Mouse (Mus musculus) cerebellum, postnatal 36 days (tissue): ENCODE data around the gene Arhgap45.
A peak's percentile ranks its signal among the peaks of the same experiment; 100 is the strongest.

Experiments
- DNase-seq, 2 experiments: peaks; one replicate each; pipeline ENCODE4 v3.0.0; 2021 to 2022; ENCODE audit warnings: mixed read lengths in 2 of 2

The Arhgap45 gene

GRCm38 (mm10) chr10:80016511-80016910 lies at the start of gene Arhgap45:
Arhgap45 (plus strand) TSS chr10:80016653.
- no peak for DNase-seq

- peak; percentile 67 to 72 for DNase-seq
Measured at GRCm38 (mm10) chr10:79966886-79967400, 49.5 kb upstream of the Arhgap45 start.

- no peak for DNase-seq
Measured at GRCm38 (mm10) chr10:79968181-79968580, 48.3 kb upstream of the Arhgap45 start.

- no peak for DNase-seq
Measured at GRCm38 (mm10) chr10:79969124-79969568, 47.3 kb upstream of the Arhgap45 start.

GRCm38 (mm10) chr10:79970415-79971182 lies 45.9 kb upstream of the Arhgap45 start, which contains the start of gene Grin3b:
Grin3b (plus strand) TSS chr10:79970715.
- peak; percentile 37 to 41 for DNase-seq

- no peak for DNase-seq
Measured at GRCm38 (mm10) chr10:79971183-79971497, 45.3 kb upstream of the Arhgap45 start.

DNA sequence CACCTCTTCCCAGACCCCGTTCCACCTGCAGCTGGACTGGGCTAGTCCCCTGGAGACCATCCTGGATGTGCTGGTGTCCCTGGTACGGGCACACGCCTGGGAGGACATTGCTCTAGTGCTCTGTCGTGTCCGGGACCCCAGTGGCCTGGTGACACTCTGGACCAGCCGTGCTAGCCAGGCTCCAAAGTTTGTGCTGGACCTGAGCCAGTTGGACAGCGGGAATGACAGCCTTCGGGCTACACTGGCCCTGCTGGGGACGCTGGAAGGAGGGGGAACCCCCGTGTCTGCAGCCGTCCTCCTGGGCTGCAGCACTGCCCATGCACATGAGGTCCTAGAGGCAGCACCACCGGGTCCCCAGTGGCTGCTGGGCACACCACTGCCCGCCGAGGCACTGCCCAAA lies 43.6 kb upstream of the Arhgap45 start:
- DNase-seq, result no peak

- DNase-seq, result no peak
Measured at GRCm38 (mm10) chr10:79974087-79974486, 42.4 kb upstream of the Arhgap45 start.

DNA sequence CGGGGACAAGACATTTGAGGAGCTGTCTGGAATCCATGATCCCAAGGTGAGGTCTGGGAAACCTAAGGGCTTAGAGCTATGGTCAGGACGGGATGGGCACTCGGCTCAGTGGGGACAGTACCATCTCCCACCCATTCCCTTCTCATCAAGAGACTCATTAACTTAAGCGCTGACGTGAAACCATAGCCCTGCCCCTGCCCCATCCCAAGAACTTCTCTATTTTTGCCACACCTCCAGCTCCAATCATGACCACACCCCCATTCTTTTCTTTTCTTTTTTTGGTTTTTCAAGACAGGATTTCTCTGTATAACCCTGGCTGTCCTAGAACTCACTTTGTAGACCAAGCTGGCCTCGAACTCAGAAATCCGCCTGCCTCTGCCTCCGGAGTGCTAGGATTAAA lies 41.8 kb upstream of the Arhgap45 start:
- no peak for DNase-seq

DNA sequence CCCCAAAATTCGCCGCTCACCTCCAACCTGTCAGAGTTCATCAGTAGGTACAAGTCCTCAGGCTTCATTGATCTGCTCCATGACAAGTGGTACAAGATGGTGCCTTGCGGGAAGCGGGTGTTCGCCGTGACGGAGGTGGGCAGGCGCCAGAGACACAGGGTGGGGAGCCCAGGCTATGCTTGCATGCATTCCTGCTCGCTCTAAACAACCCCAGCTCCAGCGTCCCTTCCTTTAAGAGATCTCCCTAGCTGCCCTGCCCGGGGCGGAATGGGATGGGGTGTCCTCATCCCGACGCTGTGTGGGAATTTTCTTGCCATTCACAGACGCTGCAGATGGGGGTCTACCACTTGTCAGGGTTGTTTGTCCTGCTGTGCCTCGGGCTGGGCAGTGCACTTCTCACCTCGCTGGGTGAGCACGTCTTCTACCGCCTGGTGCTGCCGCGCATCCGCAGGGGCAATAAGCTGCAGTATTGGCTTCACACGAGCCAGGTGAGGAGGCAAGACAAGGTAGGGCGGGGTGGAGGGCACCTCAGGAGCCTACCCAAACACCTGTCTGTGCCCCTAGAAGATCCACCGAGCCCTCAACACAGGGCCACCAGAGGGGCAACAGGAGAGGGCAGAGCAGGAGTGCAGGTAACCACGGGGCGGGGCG lies 40.3 kb upstream of the Arhgap45 start:
- no peak for DNase-seq

DNA sequence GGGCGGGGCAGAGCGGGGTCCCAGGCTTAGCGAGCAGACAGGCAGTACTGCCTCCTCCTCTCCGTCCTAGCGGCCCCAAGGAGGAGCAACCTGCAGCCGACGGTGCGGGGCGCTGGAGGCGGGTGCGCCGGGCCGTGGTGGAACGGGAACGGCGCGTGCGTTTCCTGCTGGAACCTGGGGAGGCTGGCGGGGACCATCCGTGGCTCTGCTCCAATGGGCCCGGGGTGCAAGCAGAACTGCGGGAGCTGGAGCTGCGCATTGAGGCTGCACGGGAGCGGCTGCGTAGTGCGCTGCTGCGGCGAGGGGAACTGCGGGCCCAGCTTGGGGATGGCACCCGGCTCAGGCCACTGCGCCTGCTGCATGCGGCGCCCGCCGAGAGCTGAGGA lies 39.7 kb upstream of the Arhgap45 start:
- no peak for DNase-seq

DNA sequence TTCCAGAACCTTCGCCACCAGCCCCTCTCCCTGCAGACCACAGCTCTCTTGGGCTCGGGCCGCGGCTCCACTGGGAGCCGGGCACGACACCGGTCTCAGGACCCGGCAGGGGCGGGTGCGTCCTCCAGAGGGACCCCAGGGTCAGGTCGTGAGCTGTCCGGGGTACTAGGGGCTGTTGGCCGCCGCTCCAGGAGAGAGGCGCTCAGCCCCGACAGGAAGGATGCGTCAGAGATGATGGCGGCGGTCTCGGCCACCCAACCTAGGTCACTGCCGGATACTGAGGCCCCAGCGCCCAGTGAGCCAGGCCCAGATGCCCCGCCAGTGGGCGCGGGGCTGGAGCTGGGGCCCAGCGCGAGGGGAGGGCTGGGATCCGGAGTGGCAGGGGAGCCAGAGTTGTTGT lies 39.1 kb upstream of the Arhgap45 start:
- DNase-seq, result no peak

DNA sequence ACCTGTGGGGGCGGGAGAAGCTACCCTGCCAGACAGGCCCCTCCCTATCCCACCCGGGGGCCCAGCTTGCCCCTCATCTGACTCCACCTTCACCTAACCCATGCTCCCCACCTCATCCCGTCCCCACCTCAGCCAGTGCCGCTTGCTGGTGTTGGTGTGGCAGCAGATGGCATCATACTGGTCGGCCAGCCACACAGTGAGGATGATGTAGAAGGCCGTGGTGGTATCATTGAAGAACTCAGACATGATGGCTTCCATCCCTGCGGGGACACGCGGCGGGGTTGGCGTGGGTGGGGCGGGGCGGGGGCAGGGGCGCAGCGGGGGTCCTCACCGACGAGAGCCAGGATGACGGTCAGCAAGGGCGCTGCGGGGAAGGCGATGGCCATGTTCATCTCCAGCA lies 38.4 kb upstream of the Arhgap45 start:
- DNase-seq, result no peak

- no peak for DNase-seq
Measured at GRCm38 (mm10) chr10:79979401-79980155, 36.9 kb upstream of the Arhgap45 start.

- DNase-seq, result no peak
Measured at GRCm38 (mm10) chr10:79983205-79983604, 33.2 kb upstream of the Arhgap45 start.

GRCm38 (mm10) chr10:79983670-79984069 lies 32.8 kb upstream of the Arhgap45 start:
- DNase-seq, result peak; percentile 67

DNA sequence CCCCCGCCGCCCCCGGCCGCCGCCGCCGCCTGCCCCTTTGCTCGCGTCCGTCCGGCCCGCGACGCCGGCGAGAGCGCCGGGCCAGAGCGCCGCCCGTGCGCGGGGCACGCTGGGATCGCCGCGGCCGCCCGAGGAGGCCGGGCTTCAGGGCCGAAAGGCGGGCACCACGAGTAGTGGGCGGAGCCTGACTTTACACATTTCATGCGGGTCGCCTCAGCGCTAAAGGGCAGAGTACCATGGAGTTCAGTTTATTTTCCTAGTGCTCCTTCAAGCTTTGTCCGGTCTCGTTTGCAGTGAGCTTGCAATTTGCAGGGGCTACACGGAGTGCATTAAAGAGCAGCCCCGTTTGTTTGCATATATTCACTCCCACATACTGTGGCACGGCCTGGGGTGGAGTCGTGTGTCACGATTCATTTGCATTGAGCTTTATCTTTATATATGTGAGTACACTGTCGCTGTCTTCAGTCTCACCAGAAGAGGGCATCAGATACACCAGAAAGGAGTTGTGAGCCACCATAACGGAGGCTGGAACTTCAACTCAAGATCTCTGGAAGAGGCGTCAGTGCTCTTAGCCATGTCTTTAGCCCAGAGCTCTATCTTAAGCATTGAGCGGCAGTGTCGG lies 32.1 kb upstream of the Arhgap45 start, which contains the start of gene Tmem259:
TSS of gene Tmem259 (minus strand) at position 136 of the 622 bp plus-strand sequence.
- DNase-seq, result peak; percentile 85 to 86

GRCm38 (mm10) chr10:79984871-79985270 lies 31.6 kb upstream of the Arhgap45 start:
- peak; percentile 93 to 94 for DNase-seq

- DNase-seq, result peak; percentile 75 to 77
Measured at GRCm38 (mm10) chr10:79985334-79986231, 30.9 kb upstream of the Arhgap45 start.

DNA sequence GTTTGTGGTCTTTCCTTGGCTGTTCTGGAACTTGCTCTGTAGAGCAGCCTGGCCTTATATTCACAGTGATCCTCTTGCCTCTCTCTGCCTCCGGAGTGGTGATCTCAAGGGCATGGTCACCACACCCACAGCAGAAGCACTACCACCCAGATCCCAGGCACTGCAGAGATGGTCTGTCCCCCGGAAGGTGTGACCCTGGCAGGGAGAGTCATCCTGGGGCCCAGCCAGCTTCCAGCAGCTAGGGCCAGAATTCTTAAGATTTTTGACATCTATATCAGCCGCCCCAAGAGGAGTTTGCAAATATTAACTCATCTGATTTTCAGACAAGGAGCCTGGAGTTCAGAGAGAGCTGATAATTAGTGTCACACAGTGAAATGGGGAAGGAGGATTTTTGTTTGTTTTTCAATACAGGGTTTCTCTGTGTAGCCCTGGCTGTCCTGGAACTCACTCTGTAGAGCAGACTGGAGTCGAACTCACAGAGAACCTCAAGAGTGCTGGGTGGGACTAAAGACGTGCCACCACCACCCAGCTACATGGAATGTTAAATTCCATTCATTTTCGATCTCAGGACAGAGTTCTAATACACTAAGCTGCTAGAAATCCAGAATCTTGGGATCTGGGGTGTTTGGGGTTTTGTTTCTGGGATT lies 30.1 kb upstream of the Arhgap45 start:
- no peak for DNase-seq

DNA sequence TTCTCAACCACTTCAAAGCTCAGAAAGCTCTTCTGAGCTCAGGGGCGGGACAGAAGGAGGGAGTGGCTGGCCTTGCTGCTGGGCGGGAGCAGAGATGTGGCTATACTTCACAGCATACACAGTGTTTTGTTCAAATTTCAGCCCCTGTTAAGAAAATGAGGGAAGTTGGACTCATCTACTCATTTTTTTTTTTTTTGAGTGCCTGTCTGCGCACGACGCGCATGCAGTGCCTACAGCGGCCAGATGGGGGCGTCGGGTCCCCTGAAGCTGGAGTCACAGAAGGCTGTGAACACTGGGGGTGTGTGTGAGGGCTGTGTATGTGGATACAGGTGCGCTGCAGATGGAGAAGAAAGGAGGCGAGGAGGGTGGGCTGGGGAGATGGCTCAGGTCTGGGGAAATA lies 29.5 kb upstream of the Arhgap45 start:
- peak; percentile 91 to 93 for DNase-seq
